ENCODE assay signal across 8 mouse cellular contexts in genomic region chr7:105553456-105554211, GRCm38 (mm10). TPM values are rescaled to one million over a fixed set of nuclear protein-coding genes. Genes with fewer than 3 reads are reported as not detected.
A peak's percentile ranks its signal among the peaks of the same experiment; 100 is the strongest.
DNase-seq lines count a peak whose midpoint lies in the region; ATAC-seq and TF ChIP-seq lines count a peak whose summit lies in the region.

No protein-coding gene starts in this region.

- H3K4me3 ChIP-seq in G1E (ENCODE audit: low read depth, low read length) = peak overlapping the region; percentile 77
- H3K4me3 ChIP-seq in forebrain, embryonic 15.5 days = peak overlapping the region; percentile 80
- H3K4me3 ChIP-seq in liver, embryonic 13.5 days (replicated peaks) = peak overlapping the region; percentile 68

- H3K36me3 ChIP-seq in G1E (replicated peaks) = peaks cover 36% of the 10 kb centered on the region
- H3K36me3 ChIP-seq in forebrain, embryonic 15.5 days = peaks cover 16% of the 10 kb centered on the region
- H3K36me3 ChIP-seq in liver, embryonic 13.5 days = peaks cover 24% of the 10 kb centered on the region

- DNase-seq in kidney, adult 9 months = peak; percentile 17
- no peak for DNase-seq in kidney, postnatal 10 days
- no peak for DNase-seq in G1E (ENCODE audit: low spot score)
- no peak for DNase-seq in liver, embryonic 13.5 days
- DNase-seq in layer of hippocampus, postnatal 25 days (ENCODE audit: extremely low spot score in 1 of 2, low spot score in 1 of 2) = no peak
- DNase-seq in layer of hippocampus, adult 8-10 months (ENCODE audit: low spot score in 2 of 2) = no peak
- DNase-seq in gastrocnemius, postnatal 14 days = no peak

- no peak for ATAC-seq in G1E (ENCODE audit: extremely low read depth, insufficient number of reproducible peaks, low FRiP score, poor library complexity, severe bottlenecking)
- peak; percentile 36 for ATAC-seq in forebrain, embryonic 15.5 days (replicated peaks)
- ATAC-seq in liver, embryonic 13.5 days (ENCODE audit: low read depth) = peak; percentile 3

- peaks cover 21% of the 10 kb centered on the region for H3K4me1 ChIP-seq in G1E (ENCODE audit: insufficient read depth, low read depth, low read length)
- H3K4me1 ChIP-seq in forebrain, embryonic 15.5 days = peaks cover 30% of the 10 kb centered on the region
- peaks cover 33% of the 10 kb centered on the region for H3K4me1 ChIP-seq in liver, embryonic 13.5 days (replicated peaks)

- intact Hi-C loops in gastrocnemius, postnatal 14 days (cut with DNase I; ENCODE audit: low total_unique reads) = no loop called here

- H3K9ac ChIP-seq in forebrain, embryonic 15.5 days (replicated peaks) = peak overlapping the region; percentile 90
- peak overlapping the region; percentile 87 for H3K9ac ChIP-seq in liver, embryonic 13.5 days

- 0 out of 2 replicates have a peak, but pooled peaks cover 6% of the 10 kb centered on the region for H3K27me3 ChIP-seq in G1E (ENCODE audit: insufficient read depth, low read length)
- H3K27me3 ChIP-seq in forebrain, embryonic 15.5 days = no peaks in the 10 kb centered on the region
- H3K27me3 ChIP-seq in liver, embryonic 13.5 days = no peaks in the 10 kb centered on the region

- peak overlapping the region; percentile 73 for H3K4me2 ChIP-seq in forebrain, embryonic 15.5 days (replicated peaks)
- H3K4me2 ChIP-seq in liver, embryonic 13.5 days = peak overlapping the region; percentile 93

- TF ChIP-seq CTCF in G1E (IDR thresholded peaks at IDR 0.05; ENCODE audit: low read depth, low read length) = no peak

- no peaks in the 10 kb centered on the region for H3K9me3 ChIP-seq in G1E (replicated peaks)
- H3K9me3 ChIP-seq in forebrain, embryonic 15.5 days = no peaks in the 10 kb centered on the region
- no peaks in the 10 kb centered on the region for H3K9me3 ChIP-seq in liver, embryonic 13.5 days (replicated peaks)

- peak overlapping the region; percentile 77 for H3K27ac ChIP-seq in forebrain, embryonic 15.5 days (replicated peaks)
- H3K27ac ChIP-seq in liver, embryonic 13.5 days = peak overlapping the region; percentile 61

- WGBS in forebrain, embryonic 15.5 days = 27% methylated on average over 27 of the region's 27 CpGs
- 33% methylated on average over 26 of the region's 27 CpGs for whole genome bisulfite sequencing in liver, embryonic 13.5 days (ENCODE audit: insufficient replicate concordance)

RNA-seq across cellular contexts. Expression of gene Smpd1, which starts 0.5 kb away (rescaled TPM):
- total RNA-seq in G1E (2014; fragmentation: Nextera tagmentation) (19.2 and 23.7 TPM in 2 replicates), G1E (2017) (14.5 and 22.4 TPM in 2 replicates)
- polyA plus RNA-seq in G1E (2012) = 12.0 and 12.8 TPM in 2 replicates
- polyA plus RNA-seq in forebrain, embryonic 15.5 days (2015; fragmentation: Nextera tagmentation; extraction: Ambion mirVana) = 65.5 and 69.8 TPM in 2 replicates
- polyA plus RNA-seq in liver, embryonic 13.5 days (2015; fragmentation: Nextera tagmentation; extraction: Ambion mirVana) = 22.8 and 25.6 TPM in 2 replicates
- 10 to 100 TPM; 89.3 to 93.6 TPM for total RNA-seq in layer of hippocampus, postnatal 25 days (2021)
- 10 to 100 TPM; 82.2 to 87.5 (median 85.0) TPM for total RNA-seq in layer of hippocampus, adult 8-10 months (2022)
- 10 to 100 TPM; 43.7 to 44.1 TPM for total RNA-seq in gastrocnemius, postnatal 14 days (2021)

RNA-seq across cellular contexts. Expression of gene Apbb1, which starts 27.8 kb away (rescaled TPM):
- total RNA-seq in G1E (2014; fragmentation: Nextera tagmentation) (not detected in 2 replicates), G1E (2017) (0.27 and 0.64 TPM in 2 replicates)
- 0.02 and 0.03 TPM in 2 replicates for polyA plus RNA-seq in G1E (2012)
- polyA plus RNA-seq in forebrain, embryonic 15.5 days (2015; fragmentation: Nextera tagmentation; extraction: Ambion mirVana) = 249 and 255 TPM in 2 replicates
- polyA plus RNA-seq in liver, embryonic 13.5 days (2015; fragmentation: Nextera tagmentation; extraction: Ambion mirVana) = 4.1 TPM in 2 replicates
- total RNA-seq in layer of hippocampus, postnatal 25 days (2021) = 100 to 1,000 TPM; 371 to 404 TPM
- 100 to 1,000 TPM; 351 to 364 (median 362) TPM for total RNA-seq in layer of hippocampus, adult 8-10 months (2022)
- 10 to 100 TPM in 1 of 2 experiments, 1 to 10 TPM in 1; 8.9 to 10.1 TPM for total RNA-seq in gastrocnemius, postnatal 14 days (2021)

RNA-seq across cellular contexts. Expression of gene Hpx, which starts 46.3 kb away (rescaled TPM):
- total RNA-seq in G1E (2014; fragmentation: Nextera tagmentation) (not detected in 2 replicates), G1E (2017) (not detected in 2 replicates)
- polyA plus RNA-seq in G1E (2012) = not detected in 2 replicates
- 0.11 and 0.24 TPM in 2 replicates for polyA plus RNA-seq in forebrain, embryonic 15.5 days (2015; fragmentation: Nextera tagmentation; extraction: Ambion mirVana)
- 144 and 154 TPM in 2 replicates for polyA plus RNA-seq in liver, embryonic 13.5 days (2015; fragmentation: Nextera tagmentation; extraction: Ambion mirVana)
- not detected for total RNA-seq in layer of hippocampus, postnatal 25 days (2021)
- under 1 TPM in 3 of 4 experiments, not detected in 1; 0.25 to 0.41 (median 0.31) TPM for total RNA-seq in layer of hippocampus, adult 8-10 months (2022)
- total RNA-seq in gastrocnemius, postnatal 14 days (2021) = not detected

Comparison
In these comparisons a context has a peak if more than half of its experiments do, and no peak if none do; other contexts are left out.
1. RNA of gene Apbb1, which starts 27.8 kb away (total RNA-seq): 371 to 404 TPM in layer of hippocampus, postnatal 25 days and 351 to 364 TPM in layer of hippocampus, adult 8-10 months; 8.9 to 10.1 TPM in gastrocnemius, postnatal 14 days and 0.27 to 0.64 TPM in G1E; every median in the first group is over 10 times any median in the second.
2. Peak in every context shown above with its lines, with median percentiles within 50 percentile points of each other: H3K4me3 ChIP-seq.